Mouse (Mus musculus) heart, postnatal 0 days (tissue): ENCODE measurements at regions not wholly inside any gene's neighbourhood (a gene's known extent, or its start where the extent isn't known, plus 50 kb on each side); places are given as distances from the start of the nearest gene placed in this dataset.

Experiments used
- ATAC-seq: fragments of 200-750 bp; cut with Nextera tagmentation; 2 replicates; pipeline ENCODE4 v1.8.0; 2017; ENCODE audit warnings: low read depth, moderate number of reproducible peaks, moderate library complexity; ENCODE audit not compliant: insufficient read depth
- DNase-seq: peaks from one replicate; pipeline ENCODE4 v3.0.0-alpha.2; 2016; ENCODE audit warnings: low spot score
- H3K27ac ChIP-seq: fragments of 300-500 bp; sonication (generic); 2 replicates; pipeline ENCODE4 v1.5.1; 2014; ENCODE audit warnings: low read depth, mild to moderate bottlenecking
- H3K27me3 ChIP-seq: fragments of 300-500 bp; sonication (generic); 2 replicates; pipeline ENCODE4 v1.6.1; 2014; ENCODE audit warnings: low read length, mixed read lengths; ENCODE audit not compliant: control insufficient read depth, insufficient read depth
- H3K36me3 ChIP-seq: fragments of 300-500 bp; sonication (generic); replicated peaks from 2 replicates; pipeline ENCODE4 v1.6.1; 2014; ENCODE audit warnings: low read length, mixed read lengths; ENCODE audit not compliant: control insufficient read depth, insufficient read depth
- H3K4me1 ChIP-seq: fragments of 300-500 bp; sonication (generic); 2 replicates; pipeline ENCODE4 v1.6.1; 2014; ENCODE audit warnings: antibody characterized with exemption; ENCODE audit not compliant: control insufficient read depth, insufficient read depth
- H3K4me2 ChIP-seq: fragments of 300-500 bp; sonication (generic); 2 replicates; pipeline ENCODE4 v1.6.1; 2014; ENCODE audit warnings: low read depth, mild to moderate bottlenecking, low read length, moderate library complexity
- H3K4me3 ChIP-seq: fragments of 300-500 bp; sonication (generic); 2 replicates; pipeline ENCODE4 v1.5.1; 2014; ENCODE audit warnings: low read depth, low read length
- H3K9ac ChIP-seq: fragments of 300-500 bp; sonication (generic); replicated peaks from 2 replicates; pipeline ENCODE4 v1.6.1; 2014; ENCODE audit warnings: low read depth, low read length, mixed read lengths
- H3K9me3 ChIP-seq: fragments of 300-500 bp; sonication (generic); replicated peaks from 2 replicates; pipeline ENCODE4 v1.6.1; 2016; ENCODE audit warnings: low read length; ENCODE audit not compliant: control insufficient read depth
- CTCF ChIP-seq: IDR thresholded peaks from 2 replicates; pipeline ENCODE4 v1.5.1; 2016; ENCODE audit warnings: antibody characterized with exemption, control low read depth, low read depth
- EP300 ChIP-seq: IDR thresholded peaks from 2 replicates; pipeline ENCODE4 v1.6.1; 2016; ENCODE audit warnings: antibody characterized with exemption, low read depth
- WGBS: fragments of 180-500 bp; shearing (Covaris S2); extraction: QIAGEN DNeasy Blood & Tissue Kit; methylation state at CpG from one replicate; pipeline ENCODE4 v1.1.7; 2014; 5-methylcytosine and 5-hydroxymethylcytosine counted together

DNA sequence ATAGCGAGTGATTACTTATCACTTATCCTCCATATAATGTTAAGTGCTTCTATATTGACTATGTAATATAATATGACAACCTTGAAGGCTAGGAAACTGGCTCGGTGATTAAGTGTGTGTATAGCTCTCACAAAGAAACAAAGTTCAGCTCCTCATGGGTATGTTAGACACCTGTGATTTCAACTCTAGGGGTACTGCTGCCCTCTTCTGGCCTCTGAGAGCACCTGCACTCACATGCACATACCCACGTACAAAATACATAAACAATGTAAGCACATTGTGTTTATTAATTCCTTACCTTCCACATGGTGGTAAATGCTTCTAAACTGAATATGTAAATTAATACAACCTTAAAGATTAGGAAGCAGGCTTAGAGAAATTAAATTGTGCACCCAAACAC, 298.6 kb upstream of the Auts2 start:
- H3K27ac ChIP-seq: no peak overlapping the region
- H3K9me3 ChIP-seq: 0 out of 2 replicates have a peak, but pooled peaks cover 5% of the 10 kb centered on the region
- DNase-seq (no peak), ATAC-seq (no peak)
- no peaks in the 10 kb centered on the region for H3K36me3 ChIP-seq
- no peak overlapping the region for H3K4me2 ChIP-seq
- H3K9ac ChIP-seq: no peak overlapping the region
- TF ChIP-seq EP300 (no peak), CTCF (peak; percentile 12; the same call in 1 of the 2 replicates)
- no peaks in the 10 kb centered on the region for H3K27me3 ChIP-seq
- 88% methylated on average over 3 of the region's 3 CpGs for WGBS
- H3K4me3 ChIP-seq: no peak overlapping the region
- H3K4me1 ChIP-seq: no peaks in the 10 kb centered on the region

DNA sequence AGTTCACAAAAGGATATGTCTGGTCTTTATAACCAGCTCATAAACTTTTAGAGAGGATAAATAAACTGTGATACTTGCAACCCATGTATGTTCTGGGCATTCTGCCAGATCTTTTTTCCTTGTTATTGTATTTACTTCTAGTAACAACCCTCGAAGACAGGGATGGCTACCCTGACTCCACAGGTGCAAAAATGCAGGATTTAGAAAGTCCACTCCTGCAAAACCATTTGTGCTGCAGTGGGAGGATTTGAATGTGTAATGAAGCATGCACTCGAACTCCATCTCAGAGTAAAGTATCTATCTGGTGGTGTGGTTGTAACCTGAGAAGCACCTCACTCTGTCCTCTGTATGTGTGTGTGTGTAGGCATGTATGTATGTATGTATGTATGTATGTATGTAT, 294.3 kb upstream of the Auts2 start:
- no peaks in the 10 kb centered on the region for H3K9me3 ChIP-seq
- H3K4me1 ChIP-seq: no peaks in the 10 kb centered on the region
- H3K27me3 ChIP-seq: no peaks in the 10 kb centered on the region
- no peak overlapping the region for H3K4me2 ChIP-seq
- no peak overlapping the region for H3K9ac ChIP-seq
- H3K36me3 ChIP-seq: no peaks in the 10 kb centered on the region
- H3K4me3 ChIP-seq: no peak overlapping the region
- DNase-seq: no peak
- ATAC-seq: no peak
- 30% methylated on average over 2 of the region's 2 CpGs for WGBS
- H3K27ac ChIP-seq: no peak overlapping the region
- TF ChIP-seq EP300 (no peak), CTCF (no peak)

GRCm38 (mm10) chr5:132828993-132829392, 285.8 kb upstream of the Auts2 start:
- WGBS: 76% methylated on average over 7 of the region's 7 CpGs
- Histone ChIP-seq H3K9me3 (no peaks in the 10 kb centered on the region), H3K4me2 (no peak overlapping the region), H3K27ac (no peak overlapping the region), H3K4me3 (no peak overlapping the region), H3K36me3 (no peaks in the 10 kb centered on the region), H3K27me3 (no peaks in the 10 kb centered on the region), H3K4me1 (no peaks in the 10 kb centered on the region), H3K9ac (no peak overlapping the region)
- TF ChIP-seq CTCF (no peak), EP300 (no peak)
- DNase-seq (no peak), ATAC-seq (no peak)

GRCm38 (mm10) chr5:132827555-132828333, 284.6 kb upstream of the Auts2 start:
- TF ChIP-seq CTCF (no peak), EP300 (no peak)
- no peak overlapping the region for H3K4me3 ChIP-seq
- DNase-seq: no peak
- H3K4me2 ChIP-seq: no peak overlapping the region
- no peaks in the 10 kb centered on the region for H3K4me1 ChIP-seq
- 76% methylated on average over 10 of the region's 10 CpGs for WGBS
- no peak overlapping the region for H3K27ac ChIP-seq
- no peak; the same call in 1 of the 2 replicates for ATAC-seq
- H3K36me3 ChIP-seq: no peaks in the 10 kb centered on the region
- H3K27me3 ChIP-seq: no peaks in the 10 kb centered on the region
- no peak overlapping the region for H3K9ac ChIP-seq
- no peaks in the 10 kb centered on the region for H3K9me3 ChIP-seq

DNA sequence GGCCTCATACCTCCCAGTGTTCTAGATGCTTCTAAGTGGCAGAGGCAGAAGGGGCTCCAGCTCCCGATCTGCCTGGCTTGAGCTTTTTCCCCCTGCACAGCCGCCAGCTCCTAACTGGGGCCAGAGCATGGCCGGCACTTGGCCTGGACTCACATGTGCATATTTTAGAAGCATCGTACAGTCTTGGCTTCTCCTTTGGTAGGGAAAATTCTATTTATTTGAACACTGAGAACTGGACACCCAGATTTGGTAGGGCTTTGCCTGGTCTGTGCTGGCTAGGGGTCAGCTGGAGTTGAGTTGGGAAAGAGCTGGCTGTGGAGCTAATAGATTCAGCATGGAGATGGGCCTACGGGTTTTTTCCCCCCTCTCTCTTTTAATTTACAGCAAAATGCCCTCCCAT, 282.9 kb upstream of the Auts2 start:
- DNase-seq (no peak), ATAC-seq (no peak)
- Histone ChIP-seq H3K9me3 (no peaks in the 10 kb centered on the region), H3K4me3 (no peak overlapping the region), H3K4me2 (no peak overlapping the region), H3K4me1 (no peaks in the 10 kb centered on the region), H3K9ac (no peak overlapping the region), H3K27ac (no peak overlapping the region), H3K27me3 (no peaks in the 10 kb centered on the region), H3K36me3 (no peaks in the 10 kb centered on the region)
- WGBS: 80% methylated on average over 5 of the region's 5 CpGs
- TF ChIP-seq EP300: no peak

DNA sequence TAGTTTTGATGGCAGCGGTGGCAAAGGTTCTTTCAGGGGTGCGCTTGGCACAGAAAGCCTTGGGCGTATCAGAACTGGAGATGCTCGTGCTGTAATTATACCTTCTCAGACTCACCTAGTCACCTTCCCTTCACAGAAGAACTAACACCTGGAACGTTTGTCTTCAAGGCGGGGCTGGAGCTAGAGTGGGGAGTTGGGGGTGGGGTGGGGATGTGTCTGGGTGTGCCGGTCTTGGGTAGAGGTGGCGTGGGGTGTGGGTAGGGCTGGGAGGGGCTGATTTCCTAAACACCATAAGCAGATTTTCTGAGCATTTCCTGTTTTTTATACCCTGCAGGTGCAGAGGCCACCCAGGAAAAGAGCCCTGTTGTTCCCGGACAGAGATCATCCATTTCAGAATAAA, 274.5 kb upstream of the Auts2 start:
- Histone ChIP-seq H3K9me3 (no peaks in the 10 kb centered on the region), H3K27me3 (no peaks in the 10 kb centered on the region), H3K27ac (no peak overlapping the region), H3K4me3 (no peak overlapping the region), H3K9ac (no peak overlapping the region), H3K4me1 (no peaks in the 10 kb centered on the region), H3K4me2 (no peak overlapping the region), H3K36me3 (no peaks in the 10 kb centered on the region)
- DNase-seq: no peak
- no peak for TF ChIP-seq CTCF
- ATAC-seq: no peak
- 83% methylated on average over 9 of the region's 9 CpGs for WGBS
